Mouse (Mus musculus) adrenal gland, postnatal 36 days (tissue): Measurements from ENCODE around the gene Rtn1. TPM values are rescaled to one million over a fixed set of nuclear protein-coding genes. Genes with fewer than 3 reads are reported as not detected.

ENCODE experiments used
- DNase-seq, 2 experiments: peaks; one replicate each; pipeline ENCODE4 v3.0.0; 2021; ENCODE audit warnings: mixed read lengths in 1 of 2
- total RNA-seq, 2 experiments: library from RNA; stranded (reverse); gene quantifications; 2 replicates each; pipeline ENCODE4 v1.2.3; 2021

Rtn1 gene
- total RNA-seq, 2 experiments from 2014 or later = 17.5 to 17.7 TPM

DNA sequence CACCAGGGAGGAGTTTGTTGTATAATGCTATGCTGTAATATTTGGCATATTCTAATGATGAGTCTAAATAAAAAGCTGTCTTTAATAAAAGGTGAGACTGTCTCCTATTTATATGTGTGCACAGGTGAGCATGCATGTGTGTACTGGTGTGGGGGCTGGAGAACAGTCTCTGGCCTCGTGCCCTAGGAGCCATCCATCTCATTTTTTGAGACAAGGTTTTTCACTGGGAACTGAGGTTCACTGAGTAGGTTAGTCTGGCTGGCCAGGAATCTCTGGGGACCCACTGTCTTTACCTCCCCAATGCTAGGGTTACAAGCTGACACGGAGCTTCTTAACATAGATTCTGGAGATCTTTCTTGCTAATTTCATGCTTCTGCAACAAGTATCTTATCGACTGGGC is 176.7 kb downstream of the Rtn1 start:
- DNase-seq = no peak

- no peak for DNase-seq
These were observed 179.2 kb downstream of the Rtn1 start for GRCm38 (mm10) chr12:72229451-72230196.

GRCm38 (mm10) chr12:72227731-72228130 is 181.1 kb downstream of the Rtn1 start:
- DNase-seq = no peak

DNA sequence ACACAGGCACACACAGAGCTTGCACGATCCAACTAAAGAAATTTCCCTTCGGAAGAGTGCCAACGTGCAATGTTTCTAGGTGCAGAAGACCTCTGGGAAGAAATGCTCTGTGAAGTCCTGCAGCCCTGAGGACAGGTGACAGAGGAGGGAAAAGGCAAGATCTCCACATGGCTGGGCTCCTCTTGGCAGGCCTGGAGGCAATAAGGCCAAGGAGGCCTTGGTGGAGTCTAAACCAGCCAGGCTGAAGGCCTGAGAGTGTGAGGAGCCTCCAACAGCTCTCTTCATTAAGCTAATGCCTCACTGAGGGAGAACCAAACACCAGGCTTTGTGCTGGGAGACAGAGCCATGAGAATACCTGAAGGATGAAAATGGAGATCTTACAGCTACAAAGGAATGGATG is 183.5 kb downstream of the Rtn1 start:
- no peak for DNase-seq

GRCm38 (mm10) chr12:72223557-72224102 is 185.2 kb downstream of the Rtn1 start:
- no peak for DNase-seq

DNA sequence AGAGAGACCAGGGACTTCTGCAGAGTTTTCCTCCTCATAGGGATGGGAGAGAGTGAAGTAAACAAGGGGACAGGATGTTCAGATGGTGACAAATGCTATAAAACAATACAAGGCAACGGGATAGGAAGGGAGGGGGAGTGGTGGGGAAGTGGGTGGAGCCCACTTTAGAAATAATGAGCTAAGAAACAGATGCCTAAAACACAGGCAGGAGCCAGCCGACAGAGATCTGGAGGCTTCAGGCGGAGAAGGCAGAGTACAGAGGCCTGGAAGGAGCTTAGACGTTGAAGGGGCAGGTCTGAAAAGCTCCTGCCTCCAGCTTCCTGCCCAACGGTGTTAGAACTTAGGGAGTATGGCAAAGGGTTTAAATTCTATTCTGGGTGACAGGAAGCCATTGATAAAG is 195.3 kb downstream of the Rtn1 start:
- DNase-seq = no peak

- DNase-seq = no peak
These were observed 208.0 kb downstream of the Rtn1 start for GRCm38 (mm10) chr12:72200828-72201227.

- DNase-seq = peak in 1 of 2 experiments; percentile 7
These were observed 210.8 kb downstream of the Rtn1 start for GRCm38 (mm10) chr12:72197925-72198486.

- DNase-seq = no peak
These were observed 211.4 kb downstream of the Rtn1 start for GRCm38 (mm10) chr12:72197434-72197833.

GRCm38 (mm10) chr12:72184929-72185328 is 223.9 kb downstream of the Rtn1 start, which contains the start of gene Ccdc175:
TSS of gene Ccdc175 (minus strand) at chr12:72185029.
- no peak for DNase-seq

DNA sequence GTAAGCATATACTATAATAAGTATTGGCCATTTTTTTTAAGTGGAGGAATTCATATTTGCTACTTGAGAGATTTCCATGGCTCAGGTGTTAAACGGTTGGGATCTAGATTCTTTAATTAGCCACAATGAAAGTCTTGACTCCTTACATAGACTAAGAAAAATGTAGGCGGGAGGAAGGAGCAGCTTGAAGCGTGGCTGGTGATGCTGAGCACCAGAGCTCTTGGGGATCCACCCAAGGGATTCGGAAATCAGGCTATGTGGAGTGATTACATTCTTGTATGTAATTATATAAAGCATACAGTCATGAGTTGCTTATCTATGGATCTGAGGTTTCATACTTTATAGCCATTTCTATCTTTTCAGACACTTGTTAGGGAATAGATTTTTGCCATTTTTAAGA is 229.3 kb downstream of the Rtn1 start:
- DNase-seq = no peak

GRCm38 (mm10) chr12:72178322-72178721 is 230.5 kb downstream of the Rtn1 start:
- DNase-seq = no peak

Other genes with a start within 250 kb of the Rtn1 start
- gene Ccdc175, start 224.0 kb downstream of the Rtn1 start, total RNA-seq = not detected
- 1 to 10 TPM; 1.1 to 6.3 TPM for gene Lrrc9, start 32.8 kb upstream of the Rtn1 start, total RNA-seq
- gene Pcnx4, start 127.3 kb upstream of the Rtn1 start, total RNA-seq = 1 to 10 TPM; 7.2 to 8.4 TPM
- not detected for gene Gm4756, start 240.6 kb upstream of the Rtn1 start, total RNA-seq